Mouse (Mus musculus): Measurements from ENCODE around the gene Rims1. TPM values are rescaled to one million over a fixed set of nuclear protein-coding genes. Genes with fewer than 3 reads are reported as not detected.

Rims1 gene
- total RNA-seq, 2 experiments from 2014 or later, result not detected

DNA sequence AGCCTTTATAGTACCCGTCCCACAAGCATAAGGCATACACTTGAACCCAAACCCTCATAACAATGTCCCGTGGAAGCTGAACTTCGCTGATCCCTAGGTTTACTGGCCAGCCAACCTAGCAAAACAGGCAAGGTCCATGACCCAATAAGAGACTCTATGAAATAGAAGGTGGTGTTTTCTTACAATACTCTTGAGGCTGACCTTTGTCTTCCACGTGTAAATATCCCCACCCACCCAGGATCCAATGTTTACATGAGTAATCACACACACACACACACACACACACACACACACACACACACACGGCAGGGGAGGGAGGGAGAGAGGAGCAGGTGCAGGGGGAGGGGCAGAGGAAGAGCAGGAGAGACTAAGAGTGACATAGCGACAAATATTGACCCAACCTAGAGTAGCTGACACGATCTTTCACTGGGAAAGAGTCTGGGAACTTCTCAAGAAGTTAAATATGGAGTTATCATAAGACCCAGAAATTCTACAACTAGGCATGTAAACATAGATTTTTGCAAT, 217.9 kb downstream of the Rims1 start:
- no peak for ATAC-seq (ENCODE audit: poor library complexity, severe bottlenecking)

- no peak for ATAC-seq (ENCODE audit: poor library complexity, severe bottlenecking)
Measured at GRCm38 (mm10) chr1:22585560-22585959, 220.2 kb downstream of the Rims1 start.

DNA sequence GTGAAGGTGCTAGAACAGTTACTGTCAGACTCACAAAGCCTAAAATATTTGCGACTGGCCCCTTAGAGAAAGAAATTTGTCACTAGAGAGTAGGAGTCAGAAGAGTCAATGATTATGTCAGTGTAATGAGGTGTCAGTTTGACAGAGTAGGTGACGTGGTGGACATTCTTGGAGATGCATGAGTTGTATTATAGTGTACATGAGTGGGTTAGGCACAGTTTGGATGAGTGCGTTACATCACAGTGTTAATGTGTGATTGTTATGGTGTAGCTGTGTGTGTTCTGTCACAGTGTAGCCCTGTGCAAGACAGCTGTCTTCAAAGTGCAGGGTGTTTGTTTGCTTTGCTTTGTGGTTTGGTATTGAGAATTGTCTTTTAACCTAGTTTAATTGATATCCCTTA, 226.3 kb downstream of the Rims1 start:
- no peak for ATAC-seq (ENCODE audit: poor library complexity, severe bottlenecking)

GRCm38 (mm10) chr1:22572720-22573119, 233.1 kb downstream of the Rims1 start:
- ATAC-seq (ENCODE audit: poor library complexity, severe bottlenecking), result no peak

DNA sequence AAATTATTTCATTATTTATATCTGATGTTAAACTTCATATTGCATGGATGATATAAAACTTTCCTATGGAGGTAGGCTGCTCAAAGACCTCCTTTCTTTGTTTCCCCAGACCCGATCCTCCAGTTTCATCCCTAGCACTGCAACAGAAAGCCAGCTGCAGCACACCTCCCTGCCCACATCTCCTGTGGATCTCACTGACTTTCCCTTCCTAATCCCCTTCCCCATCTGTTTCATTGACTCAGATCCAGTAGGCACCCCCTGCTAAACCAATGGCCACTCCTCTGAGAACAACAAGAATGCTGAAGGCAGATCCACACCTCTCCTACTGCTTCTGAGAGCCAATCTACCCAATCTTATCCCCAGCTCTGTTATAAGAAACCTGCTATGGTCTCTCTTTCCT, 259.5 kb downstream of the Rims1 start:
- no peak for ATAC-seq (ENCODE audit: poor library complexity, severe bottlenecking)

GRCm38 (mm10) chr1:22538129-22538528, 267.7 kb downstream of the Rims1 start:
- no peak for ATAC-seq (ENCODE audit: poor library complexity, severe bottlenecking)

DNA sequence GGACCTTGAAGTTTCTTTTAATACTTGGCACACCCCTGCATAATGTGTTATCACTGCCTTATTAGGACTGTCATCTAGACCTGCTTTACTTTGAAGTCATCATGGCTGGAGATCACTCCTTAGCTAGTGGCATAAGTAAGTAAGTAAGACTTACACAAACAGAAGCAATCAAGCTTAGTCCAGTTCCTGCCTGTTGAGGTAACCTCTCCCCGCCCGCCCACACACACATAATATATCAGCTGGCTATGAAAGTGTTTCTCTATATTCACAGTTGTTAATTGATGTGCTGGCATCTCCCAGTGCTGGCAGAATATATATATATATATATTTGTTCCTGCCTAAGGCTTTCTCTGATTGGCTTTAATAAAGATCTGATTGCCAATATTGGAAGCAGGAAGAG, 269.0 kb downstream of the Rims1 start:
- no peak for ATAC-seq (ENCODE audit: poor library complexity, severe bottlenecking)

- no peak for ATAC-seq (ENCODE audit: poor library complexity, severe bottlenecking)
Measured at GRCm38 (mm10) chr1:22535049-22535448, 270.7 kb downstream of the Rims1 start.

DNA sequence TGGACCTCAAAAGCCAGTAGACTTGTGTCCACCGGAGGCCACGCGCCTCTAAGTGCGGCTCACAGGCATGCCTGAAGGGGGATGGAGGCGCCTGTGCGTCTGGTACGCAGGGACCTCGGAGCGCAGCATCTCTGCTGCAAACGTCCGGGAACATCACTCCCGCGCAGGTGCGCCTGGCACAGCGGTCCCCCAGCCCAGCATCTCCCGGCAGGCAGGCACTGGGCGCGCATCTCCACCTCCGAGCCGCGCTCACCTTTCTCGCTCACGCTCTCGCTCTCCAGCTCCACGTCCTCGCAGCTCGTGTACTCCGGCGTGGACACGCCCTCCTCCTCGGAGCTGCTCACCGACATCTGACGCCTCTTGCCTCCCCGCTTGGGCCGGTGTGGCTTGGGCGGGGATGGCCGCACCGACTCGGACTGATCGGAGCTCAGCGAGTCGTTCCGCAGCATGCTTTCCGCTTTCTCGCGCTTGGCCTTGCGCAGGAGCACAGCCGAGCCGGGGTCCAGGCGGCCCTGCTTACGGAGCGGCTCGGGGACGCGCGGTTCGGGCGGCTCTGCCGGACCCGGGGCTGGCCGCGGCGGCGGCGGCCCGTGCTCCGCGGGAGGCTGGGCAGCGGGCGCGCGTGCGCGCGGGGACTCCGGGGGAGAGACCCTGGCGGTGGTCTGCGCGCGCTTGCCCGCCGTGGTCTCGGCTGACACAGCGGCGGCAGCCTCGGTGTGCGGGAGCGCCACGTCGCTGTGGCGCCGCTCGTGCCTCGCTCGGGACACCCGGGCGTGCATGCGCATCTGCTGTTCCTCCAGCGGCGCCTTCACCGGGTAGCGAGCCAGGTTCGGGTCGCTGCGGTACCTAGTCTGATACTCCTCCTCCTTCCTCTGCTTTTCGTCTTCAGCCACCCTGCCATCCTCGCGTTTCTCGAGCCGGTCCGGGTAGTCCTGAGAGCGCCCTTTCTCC, 272.4 kb downstream of the Rims1 start:
- no peak for ATAC-seq (ENCODE audit: poor library complexity, severe bottlenecking)

GRCm38 (mm10) chr1:22515103-22515502, 290.7 kb downstream of the Rims1 start:
- ATAC-seq (ENCODE audit: poor library complexity, severe bottlenecking), result no peak

- ATAC-seq (ENCODE audit: poor library complexity, severe bottlenecking), result no peak
Measured at GRCm38 (mm10) chr1:22512421-22512820, 293.4 kb downstream of the Rims1 start.

DNA sequence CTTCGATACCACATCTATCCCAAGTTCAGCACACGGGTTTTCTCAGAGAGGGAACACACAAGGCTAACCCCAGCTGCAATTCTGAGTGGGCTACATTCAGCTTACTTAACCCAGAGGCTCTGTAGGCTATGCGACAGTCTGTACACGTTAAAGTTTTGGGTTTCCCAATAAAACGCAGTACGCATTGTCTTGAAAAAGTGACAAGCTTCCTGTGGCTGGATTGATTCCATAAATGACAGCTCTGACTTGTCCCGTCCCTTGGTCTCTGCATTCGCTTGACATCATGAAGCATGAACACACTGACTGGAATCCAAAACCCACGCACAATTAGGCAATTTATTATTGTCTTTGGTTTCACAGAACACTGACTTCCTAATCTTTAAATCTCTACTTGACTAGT, 294.2 kb downstream of the Rims1 start:
- no peak for ATAC-seq (ENCODE audit: poor library complexity, severe bottlenecking)

GRCm38 (mm10) chr1:22508735-22509615, 296.8 kb downstream of the Rims1 start:
- no peak for ATAC-seq (ENCODE audit: poor library complexity, severe bottlenecking)

DNA sequence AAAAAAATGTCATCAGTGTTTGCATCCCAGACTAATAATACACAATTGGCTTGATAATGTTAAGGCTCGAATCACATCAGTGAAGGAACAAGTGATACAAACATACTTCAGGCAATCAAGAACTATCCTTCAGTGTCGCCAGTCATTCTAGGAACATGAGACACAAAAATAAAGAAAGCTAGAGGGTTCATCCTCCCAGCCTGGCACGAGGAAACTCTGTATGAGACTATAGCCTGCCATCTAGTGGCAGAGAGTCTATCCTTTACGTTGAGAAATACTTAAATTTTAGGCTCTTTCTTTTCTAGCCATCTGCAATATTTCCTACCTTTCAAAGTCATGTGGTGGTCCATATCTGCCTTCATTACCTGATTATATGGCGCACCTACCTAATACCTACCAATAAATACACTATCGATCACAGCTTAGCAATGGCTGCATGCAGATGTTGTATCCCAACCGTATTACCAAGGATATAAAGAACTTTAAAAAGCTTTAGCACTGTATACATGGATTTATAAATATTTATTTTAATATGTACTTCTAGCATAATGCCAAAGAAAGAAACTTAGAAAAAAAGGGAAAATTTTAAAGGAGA, 318.4 kb downstream of the Rims1 start:
- no peak for ATAC-seq (ENCODE audit: poor library complexity, severe bottlenecking)

- ATAC-seq (ENCODE audit: poor library complexity, severe bottlenecking), result no peak
Measured at GRCm38 (mm10) chr1:22476220-22476619, 329.6 kb downstream of the Rims1 start.

GRCm38 (mm10) chr1:22467033-22467432, 338.8 kb downstream of the Rims1 start:
- no peak for ATAC-seq (ENCODE audit: poor library complexity, severe bottlenecking)

DNA sequence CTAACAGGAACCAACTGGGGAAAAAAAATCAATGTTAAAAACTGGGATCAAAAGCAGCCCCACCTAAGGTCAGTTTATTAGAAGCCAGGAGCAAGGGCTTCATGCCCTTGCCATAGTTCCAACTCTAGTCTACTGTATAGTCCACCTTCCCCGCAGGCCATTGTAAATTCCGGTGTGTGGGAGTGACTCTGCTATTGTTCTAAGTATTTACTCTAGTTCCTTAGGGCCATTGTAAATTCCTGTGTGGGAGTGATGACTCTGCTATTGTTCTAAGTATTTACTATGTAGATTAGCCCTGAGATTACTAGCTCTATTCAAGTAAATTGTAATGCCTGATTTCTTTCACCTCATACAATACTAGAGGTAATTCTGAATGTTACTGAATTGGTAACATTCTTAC, 339.2 kb downstream of the Rims1 start:
- ATAC-seq (ENCODE audit: poor library complexity, severe bottlenecking), result no peak

DNA sequence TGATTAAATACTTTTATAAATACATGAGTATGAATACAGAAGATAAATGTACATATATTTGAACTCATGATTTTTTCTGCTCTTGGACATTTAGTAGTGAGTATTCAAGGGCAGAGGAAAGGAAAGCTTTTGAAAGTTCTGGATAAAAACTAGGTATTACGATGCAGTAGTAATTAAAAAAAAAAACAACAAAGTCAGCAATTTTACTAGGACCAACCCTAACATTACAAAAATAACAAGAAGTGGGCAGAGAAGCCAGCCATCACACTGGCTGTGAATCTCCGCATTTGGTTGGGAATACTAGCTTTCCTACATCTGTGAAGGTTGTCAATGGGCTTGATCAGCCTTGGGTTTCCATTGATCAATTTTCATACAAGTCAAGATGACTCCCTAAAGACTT, 381.8 kb downstream of the Rims1 start:
- ATAC-seq (ENCODE audit: poor library complexity, severe bottlenecking), result no peak

DNA sequence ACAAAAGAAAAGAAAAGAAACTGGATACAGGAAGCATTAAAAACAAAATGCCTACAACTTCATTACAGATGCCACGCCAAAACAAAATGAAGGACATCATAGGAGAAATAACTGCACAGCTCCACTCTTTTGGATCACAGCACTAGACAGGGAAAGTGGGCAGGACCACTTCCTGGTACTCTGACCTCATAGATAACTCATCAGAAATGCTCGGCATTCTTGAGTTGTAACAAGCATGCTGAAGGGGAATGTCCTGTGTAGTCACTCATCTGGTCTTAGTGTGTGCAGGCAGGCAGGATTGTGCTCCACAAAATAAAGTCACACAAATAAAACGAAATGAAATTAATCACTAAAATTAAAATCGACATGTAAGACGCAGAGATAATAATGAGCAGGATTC, 383.7 kb downstream of the Rims1 start:
- no peak for ATAC-seq (ENCODE audit: poor library complexity, severe bottlenecking)

- no peak for ATAC-seq (ENCODE audit: poor library complexity, severe bottlenecking)
Measured at GRCm38 (mm10) chr1:22410173-22410572, 395.6 kb downstream of the Rims1 start.

- no peak for ATAC-seq (ENCODE audit: poor library complexity, severe bottlenecking)
Measured at GRCm38 (mm10) chr1:22386361-22386760, 419.4 kb downstream of the Rims1 start.
